Mouse (Mus musculus): Measurements from ENCODE around the gene Map3k5.

DNA sequence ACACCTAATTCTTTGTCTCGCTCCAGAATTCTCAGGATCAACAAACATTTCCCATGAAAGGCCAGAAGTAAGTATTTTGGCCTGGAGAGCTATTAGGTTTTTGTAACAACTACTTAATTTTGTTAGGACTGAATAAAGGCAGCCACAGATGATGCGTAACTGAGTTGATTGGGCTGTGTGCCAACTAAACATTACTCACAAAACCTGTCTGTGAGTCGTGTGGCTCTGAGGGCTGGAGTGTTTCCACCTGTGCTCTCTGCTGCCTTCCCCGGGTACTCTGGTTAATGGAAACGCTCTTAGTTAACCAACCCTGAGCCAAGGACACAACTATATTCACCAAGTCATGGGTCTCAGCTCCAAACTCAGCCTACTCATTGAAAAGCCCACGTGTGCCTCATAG, 41.1 kb upstream of the Map3k5 start:
- TF ChIP-seq CTCF (IDR thresholded peaks at IDR 0.05; ENCODE audit: control insufficient read depth, insufficient read depth, insufficient replicate concordance, low read depth, low read length) = no peak
- no peak for TF ChIP-seq POLR2A (IDR thresholded peaks at IDR 0.05; ENCODE audit: control insufficient read depth, low read depth, low read length)

Measured in testis, adult 2 months (tissue).